Mouse (Mus musculus) lung, adult 2 months (tissue): ENCODE measurements around the gene Slc6a16. TPM values are rescaled to one million over a fixed set of nuclear protein-coding genes. Genes with fewer than 3 reads are reported as not detected.

ENCODE experiments used
- DNase-seq: peaks from one replicate; pipeline ENCODE4 v3.0.0; 2022
- H3K4me1 ChIP-seq: fragments of 200-500 bp; 2 replicates; pipeline ENCODE4 v1.6.1; 2011; ENCODE audit warnings: low read length; ENCODE audit not compliant: control insufficient read depth, insufficient read depth
- H3K4me3 ChIP-seq: fragments of 200-500 bp; replicated peaks from 2 replicates; pipeline ENCODE3; 2011; ENCODE audit warnings: low read depth, mild to moderate bottlenecking, control low read depth, low read length; ENCODE audit errors: extremely low read depth
- CTCF ChIP-seq: fragments of 200-500 bp; IDR thresholded peaks from 2 replicates; pipeline ENCODE4 v1.5.1; 2011; ENCODE audit warnings: mild to moderate bottlenecking, low read length, control low read depth; ENCODE audit not compliant: insufficient read depth
- POLR2A ChIP-seq: fragments of 200-500 bp; IDR thresholded peaks from 2 replicates; pipeline ENCODE4 v1.6.1; 2011; ENCODE audit warnings: low read depth, mild to moderate bottlenecking, control low read depth, low read length, borderline replicate concordance; ENCODE audit errors: extremely low read depth
- WGBS: fragments of 180-500 bp; shearing (Covaris S2); methylation state at CpG from one replicate; pipeline ENCODE4 v1.1.7; 2018; 5-methylcytosine and 5-hydroxymethylcytosine counted together
- polyA plus RNA-seq: library from polyadenylated mRNA; depleted of rRNA; stranded (reverse); fragments of >200 nt; gene quantifications from 2 replicates; pipeline ENCODE4 v1.2.3, GENCODE M21; 2012

Gene Slc6a16
- polyA plus RNA-seq, 1 experiment = 0.12 TPM

GRCm38 (mm10) chr7:45231941-45232340, 8.9 kb upstream of the Slc6a16 start:
- TF ChIP-seq POLR2A (no peak), CTCF (no peak)
- Histone ChIP-seq H3K4me3 (no peak overlapping the region), H3K4me1 (peaks cover 8% of the 10 kb centered on the region; the same call in 1 of the 2 replicates)
- DNase-seq = no peak
- 94% methylated on average over 11 of the region's 11 CpGs for whole genome bisulfite sequencing

GRCm38 (mm10) chr7:45232716-45233465, 8.0 kb upstream of the Slc6a16 start:
- TF ChIP-seq POLR2A (no peak), CTCF (no peak)
- DNase-seq = no peak
- Histone ChIP-seq H3K4me1 (peaks cover 8% of the 10 kb centered on the region; the same call in 1 of the 2 replicates), H3K4me3 (no peak overlapping the region)
- WGBS = 70% methylated on average over 13 of the region's 13 CpGs

GRCm38 (mm10) chr7:45233580-45234332, 7.1 kb upstream of the Slc6a16 start:
- Histone ChIP-seq H3K4me1 (peaks cover 13% of the 10 kb centered on the region; the same call in 1 of the 2 replicates), H3K4me3 (no peak overlapping the region)
- no peak for TF ChIP-seq CTCF
- TF ChIP-seq POLR2A = no peak
- DNase-seq = no peak
- WGBS = 44% methylated on average over 20 of the region's 20 CpGs

- TF ChIP-seq POLR2A = no peak
- TF ChIP-seq CTCF = no peak
- DNase-seq = peak; percentile 23
- Histone ChIP-seq H3K4me1 (peaks cover 13% of the 10 kb centered on the region; the same call in 1 of the 2 replicates), H3K4me3 (peak overlapping the region; percentile 49)
- 43% methylated on average over 29 of the region's 29 CpGs for WGBS
These were observed 6.5 kb upstream of the Slc6a16 start for GRCm38 (mm10) chr7:45234333-45234841.

- Histone ChIP-seq H3K4me3 (peak overlapping the region; percentile 49), H3K4me1 (peaks cover 13% of the 10 kb centered on the region; the same call in 1 of the 2 replicates)
- 24% methylated on average over 21 of the region's 21 CpGs for WGBS
- TF ChIP-seq CTCF = no peak
- peak; percentile 86; the same call in 1 of the 2 replicates for TF ChIP-seq POLR2A
- DNase-seq = peak; percentile 45
These were observed 5.8 kb upstream of the Slc6a16 start for GRCm38 (mm10) chr7:45234922-45235571.

GRCm38 (mm10) chr7:45235656-45236180, 5.2 kb upstream of the Slc6a16 start:
- H3K4me1 ChIP-seq = peaks cover 13% of the 10 kb centered on the region; the same call in 1 of the 2 replicates
- WGBS = 60% methylated on average over 17 of the region's 17 CpGs
- TF ChIP-seq POLR2A = no peak
- TF ChIP-seq CTCF = no peak
- DNase-seq = peak; percentile 24
- H3K4me3 ChIP-seq = peak overlapping the region; percentile 45

- peaks cover 13% of the 10 kb centered on the region; the same call in 1 of the 2 replicates for H3K4me1 ChIP-seq
- H3K4me3 ChIP-seq = peak overlapping the region; percentile 59
- no peak for DNase-seq
- WGBS = 61% methylated on average over 17 of the region's 17 CpGs
- TF ChIP-seq CTCF = no peak
- TF ChIP-seq POLR2A = no peak
These were observed 2.9 kb upstream of the Slc6a16 start for GRCm38 (mm10) chr7:45237747-45238699.
